Mouse (Mus musculus) brain, embryonic 14.5 days (tissue): ENCODE results near the gene Dcaf5.

Experiments used
- CTCF ChIP-seq: fragments of 200-500 bp; IDR thresholded peaks from 2 replicates; pipeline ENCODE4 v1.5.1; 2012; ENCODE audit warnings: inconsistent platforms, mild to moderate bottlenecking, moderate library complexity, borderline replicate concordance; ENCODE audit not compliant: insufficient read depth, insufficient read length; ENCODE audit errors: extremely low read depth
- POLR2A ChIP-seq: fragments of 200-500 bp; IDR thresholded peaks from 2 replicates; pipeline ENCODE4 v1.6.1; 2012; ENCODE audit warnings: mild to moderate bottlenecking, inconsistent platforms, borderline replicate concordance; ENCODE audit not compliant: poor library complexity, insufficient read depth, insufficient read length, severe bottlenecking; ENCODE audit errors: extremely low read depth

GRCm38 (mm10) chr12:80463666-80464269 lies 27.4 kb upstream of the Dcaf5 start:
- TF ChIP-seq POLR2A (no peak), CTCF (no peak)
